Mouse (Mus musculus) embryonic facial prominence, embryonic 15.5 days (tissue): ENCODE measurements at regions not wholly inside any gene's neighbourhood (a gene's known extent, or its start where the extent isn't known, plus 50 kb on each side); places are given as distances from the start of the nearest gene placed in this dataset.

Experiments
- ATAC-seq: fragments of 200-750 bp; cut with Nextera tagmentation; 2 replicates; pipeline ENCODE4 v1.8.0; 2017; ENCODE audit warnings: low read depth, moderate TSS enrichment; ENCODE audit not compliant: insufficient number of reproducible peaks, low FRiP score, low TSS enrichment
- H3K27ac ChIP-seq: fragments of 300-500 bp; sonication (generic); replicated peaks from 2 replicates; pipeline ENCODE4 v1.5.1; 2015; ENCODE audit warnings: mild to moderate bottlenecking, inconsistent platforms
- H3K27me3 ChIP-seq: fragments of 300-500 bp; sonication (generic); 2 replicates; pipeline ENCODE4 v1.6.1; 2015; ENCODE audit warnings: inconsistent platforms
- H3K36me3 ChIP-seq: fragments of 300-500 bp; sonication (generic); 2 replicates; pipeline ENCODE4 v1.6.1; 2015; ENCODE audit warnings: mild to moderate bottlenecking, inconsistent platforms
- H3K4me1 ChIP-seq: fragments of 300-500 bp; sonication (generic); 2 replicates; pipeline ENCODE4 v1.6.1; 2015; ENCODE audit warnings: inconsistent platforms
- H3K4me2 ChIP-seq: fragments of 300-500 bp; sonication (generic); replicated peaks from 2 replicates; pipeline ENCODE4 v1.6.1; 2015; ENCODE audit warnings: mild to moderate bottlenecking, inconsistent platforms
- H3K4me3 ChIP-seq: fragments of 300-500 bp; sonication (generic); replicated peaks from 2 replicates; pipeline ENCODE4 v1.5.1; 2015; ENCODE audit warnings: mild to moderate bottlenecking, inconsistent platforms
- H3K9ac ChIP-seq: fragments of 300-500 bp; sonication (generic); 2 replicates; pipeline ENCODE4 v1.6.1; 2015; ENCODE audit warnings: inconsistent platforms
- H3K9me3 ChIP-seq: fragments of 300-500 bp; sonication (generic); replicated peaks from 2 replicates; pipeline ENCODE4 v1.6.1; 2016; ENCODE audit warnings: inconsistent platforms
- WGBS: fragments of 180-500 bp; shearing (Covaris S2); methylation state at CpG from one replicate; pipeline ENCODE4 v1.1.7; 2015; 5-methylcytosine and 5-hydroxymethylcytosine counted together

DNA sequence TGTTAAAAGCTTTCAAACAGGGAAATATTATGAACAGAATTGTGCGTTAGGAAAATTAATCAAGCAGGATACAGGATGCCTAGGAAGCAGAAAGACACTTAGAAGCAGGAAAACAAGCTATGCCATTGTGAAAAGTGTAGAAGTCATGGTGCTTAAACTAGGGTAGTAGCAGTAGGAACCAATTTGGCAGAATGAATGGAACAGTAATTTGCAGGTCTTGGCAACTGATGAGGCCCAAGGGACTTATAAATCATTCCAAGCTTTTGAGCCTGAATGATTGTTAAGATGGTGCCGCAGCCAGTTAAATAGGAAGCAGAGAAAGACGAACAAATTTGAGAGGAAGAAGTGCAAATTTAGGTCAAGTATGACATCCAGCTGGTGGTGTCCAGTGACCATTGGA, 360.5 kb upstream of the Mef2c start:
- Histone ChIP-seq H3K4me2 (no peak overlapping the region), H3K27ac (no peak overlapping the region), H3K4me1 (no peaks in the 10 kb centered on the region), H3K27me3 (no peaks in the 10 kb centered on the region), H3K36me3 (no peaks in the 10 kb centered on the region), H3K9me3 (no peaks in the 10 kb centered on the region), H3K9ac (no peak overlapping the region), H3K4me3 (no peak overlapping the region)
- ATAC-seq = no peak
- WGBS = 41% methylated on average over 3 of the region's 3 CpGs

DNA sequence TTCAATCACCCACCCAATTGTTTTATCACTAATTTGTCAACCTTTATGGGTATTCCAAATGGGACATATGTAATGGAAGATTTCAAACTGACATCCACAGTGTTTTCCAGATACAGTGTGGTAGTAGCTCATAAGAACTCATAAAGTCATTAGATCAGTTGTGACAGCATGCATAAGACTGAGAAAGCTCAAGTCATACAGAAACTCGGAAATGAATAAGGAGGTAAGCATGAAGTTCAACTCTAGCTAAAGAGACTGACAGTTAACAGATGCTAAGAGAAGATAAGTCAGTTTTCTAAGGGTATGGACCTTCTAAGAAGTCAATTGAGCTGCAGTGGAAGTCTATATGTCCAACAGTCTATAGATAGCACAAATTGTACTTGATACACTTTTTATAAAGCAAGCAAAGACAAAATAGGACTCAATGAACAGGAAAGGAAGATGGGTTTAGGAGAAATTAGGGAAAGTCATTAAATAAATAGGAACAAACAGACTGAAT, 349.2 kb upstream of the Mef2c start:
- H3K9me3 ChIP-seq = no peaks in the 10 kb centered on the region
- H3K27ac ChIP-seq = no peak overlapping the region
- ATAC-seq = no peak
- no peaks in the 10 kb centered on the region for H3K4me1 ChIP-seq
- H3K36me3 ChIP-seq = no peaks in the 10 kb centered on the region
- no peak overlapping the region for H3K9ac ChIP-seq
- no peaks in the 10 kb centered on the region for H3K27me3 ChIP-seq
- WGBS = 65% methylated on average over 1 of the region's 1 CpGs
- H3K4me2 ChIP-seq = no peak overlapping the region
- no peak overlapping the region for H3K4me3 ChIP-seq

DNA sequence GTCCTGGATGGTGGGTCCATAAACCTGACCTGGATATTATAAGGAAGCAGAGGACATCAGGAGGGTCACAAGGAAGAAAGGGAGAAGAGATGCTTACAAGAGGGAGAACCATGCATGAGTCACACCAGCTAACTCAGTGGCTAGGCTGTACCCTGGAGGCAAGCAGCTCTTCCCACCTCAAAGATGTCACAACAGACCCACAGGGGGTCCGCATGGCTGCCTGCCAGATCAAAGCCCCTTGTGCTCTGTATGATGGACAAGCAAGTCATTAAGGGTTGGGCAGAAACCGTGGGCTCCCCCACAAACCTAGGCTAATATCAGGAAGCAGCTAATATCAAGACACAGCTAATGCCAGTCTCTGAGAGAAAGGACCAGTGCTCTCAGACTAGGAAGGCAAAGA, 343.9 kb upstream of the Mef2c start:
- Histone ChIP-seq H3K27me3 (no peaks in the 10 kb centered on the region), H3K4me3 (no peak overlapping the region), H3K36me3 (no peaks in the 10 kb centered on the region), H3K9ac (no peak overlapping the region), H3K27ac (no peak overlapping the region), H3K9me3 (no peaks in the 10 kb centered on the region), H3K4me2 (no peak overlapping the region), H3K4me1 (no peaks in the 10 kb centered on the region)
- WGBS = 52% methylated on average over 2 of the region's 2 CpGs
- no peak for ATAC-seq

DNA sequence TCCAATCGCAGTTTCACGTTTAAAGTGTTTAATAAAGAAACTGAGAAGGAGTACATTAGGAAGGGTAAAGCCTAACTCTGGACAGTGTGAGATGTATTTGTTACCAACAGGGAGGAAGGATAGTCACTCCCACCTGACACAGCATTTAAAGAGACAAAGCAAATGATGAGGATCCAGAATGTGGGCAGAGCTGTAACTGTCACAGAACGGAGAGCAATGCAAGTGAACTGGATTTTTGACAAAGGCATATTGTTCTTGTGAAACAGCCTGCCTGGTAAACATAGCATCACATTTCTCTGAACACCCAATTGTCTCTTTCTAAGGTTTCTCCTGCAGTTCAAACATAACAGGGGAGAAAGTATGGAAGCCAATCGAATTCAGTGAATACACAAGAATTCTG, 341.1 kb upstream of the Mef2c start:
- 79% methylated on average over 4 of the region's 4 CpGs for WGBS
- no peaks in the 10 kb centered on the region for H3K27me3 ChIP-seq
- no peaks in the 10 kb centered on the region for H3K4me1 ChIP-seq
- no peak overlapping the region for H3K9ac ChIP-seq
- H3K4me2 ChIP-seq = no peak overlapping the region
- no peaks in the 10 kb centered on the region for H3K36me3 ChIP-seq
- no peak overlapping the region for H3K4me3 ChIP-seq
- H3K27ac ChIP-seq = no peak overlapping the region
- no peak for ATAC-seq
- H3K9me3 ChIP-seq = no peaks in the 10 kb centered on the region

DNA sequence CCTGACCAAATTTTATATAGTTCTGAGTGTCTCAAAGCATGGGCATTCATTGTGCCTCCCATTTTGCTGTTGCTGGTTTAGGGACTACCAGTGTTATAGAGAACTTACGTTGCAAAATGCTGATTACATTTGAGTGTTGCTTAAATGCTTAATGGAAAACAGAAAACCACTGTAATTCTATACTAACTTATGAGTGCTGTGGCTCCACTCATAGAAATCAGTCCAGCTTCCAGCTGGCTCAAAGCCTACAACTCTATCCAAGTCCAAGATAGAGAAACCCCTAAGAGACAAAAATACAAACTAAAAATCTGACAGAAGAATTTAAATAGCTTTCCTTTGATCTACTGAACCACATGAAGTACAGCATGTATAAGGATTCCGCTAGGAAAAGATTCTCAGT, 328.7 kb upstream of the Mef2c start:
- ATAC-seq = no peak
- H3K4me1 ChIP-seq = no peaks in the 10 kb centered on the region
- WGBS = 37% methylated on average over 2 of the region's 2 CpGs

DNA sequence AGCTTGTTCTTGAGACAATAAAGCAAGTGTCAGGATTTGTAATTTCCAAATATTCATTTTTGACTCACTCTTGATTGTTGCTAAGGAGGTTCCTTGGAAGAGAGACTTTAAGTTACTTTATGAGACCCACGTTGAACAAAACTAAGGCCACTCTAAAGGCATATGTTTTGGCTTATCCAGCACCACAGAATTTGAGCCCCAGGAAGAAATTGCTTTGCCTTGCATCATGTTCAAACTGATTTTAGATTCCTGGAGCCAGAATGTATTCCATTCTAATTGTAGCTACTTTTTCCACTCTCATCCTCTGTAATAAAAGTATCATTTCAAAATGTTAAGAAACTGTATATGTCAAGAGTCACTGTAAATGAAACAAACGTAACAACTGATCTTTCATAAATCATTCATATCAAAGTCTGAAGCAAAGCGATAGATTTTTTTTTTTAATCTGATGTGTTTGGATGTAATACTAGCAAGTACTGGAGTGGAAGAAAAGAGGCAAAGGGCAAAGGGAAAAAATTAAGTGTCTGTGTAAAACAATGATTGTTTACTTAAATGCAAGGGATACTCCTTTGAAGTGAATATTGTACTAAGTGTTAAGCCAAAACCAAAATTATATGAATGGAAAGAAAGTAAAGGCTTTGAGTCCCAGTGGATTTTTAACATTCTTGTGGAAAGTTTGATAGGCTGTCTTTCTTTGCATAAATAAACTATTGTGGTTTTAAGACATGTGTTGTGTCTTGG, 301.7 kb upstream of the Mef2c start:
- H3K4me3 ChIP-seq = no peak overlapping the region
- WGBS = 40% methylated on average over 3 of the region's 3 CpGs
- no peak overlapping the region for H3K27ac ChIP-seq
- H3K9me3 ChIP-seq = no peaks in the 10 kb centered on the region; the same call in 1 of the 2 replicates
- no peaks in the 10 kb centered on the region for H3K4me1 ChIP-seq
- H3K27me3 ChIP-seq = no peaks in the 10 kb centered on the region
- no peak for ATAC-seq
- no peaks in the 10 kb centered on the region for H3K36me3 ChIP-seq
- no peak overlapping the region for H3K9ac ChIP-seq
- no peak overlapping the region for H3K4me2 ChIP-seq

More for the DNA sequence above, 328.7 kb upstream of the Mef2c start:
- H3K27ac ChIP-seq = no peak overlapping the region
- no peaks in the 10 kb centered on the region for H3K36me3 ChIP-seq
- no peaks in the 10 kb centered on the region for H3K27me3 ChIP-seq
- no peak overlapping the region for H3K9ac ChIP-seq
- no peak overlapping the region for H3K4me3 ChIP-seq
- no peak overlapping the region for H3K4me2 ChIP-seq
- H3K9me3 ChIP-seq = no peaks in the 10 kb centered on the region

DNA sequence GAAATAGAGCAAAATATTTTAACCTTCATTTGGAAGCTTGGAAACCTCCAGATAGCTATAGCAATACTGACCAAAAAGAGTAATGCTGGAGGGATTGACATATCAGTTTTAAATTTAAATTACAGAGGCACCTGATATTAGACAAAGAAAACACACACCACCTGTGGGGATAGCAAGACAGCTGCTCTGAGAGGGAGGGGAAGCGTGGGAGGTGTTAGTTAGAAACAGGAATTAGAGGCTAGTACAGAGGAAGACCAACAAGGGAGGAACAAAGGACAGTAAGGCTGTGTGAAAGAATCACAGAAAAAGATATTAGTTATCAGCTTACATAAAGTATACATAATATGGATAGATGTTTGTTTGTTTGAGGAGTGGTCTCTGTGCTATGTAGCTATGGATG, 297.2 kb upstream of the Mef2c start:
- no peaks in the 10 kb centered on the region for H3K36me3 ChIP-seq
- no peak for ATAC-seq
- no peaks in the 10 kb centered on the region for H3K27me3 ChIP-seq
- H3K4me2 ChIP-seq = no peak overlapping the region
- H3K4me3 ChIP-seq = no peak overlapping the region
- no peaks in the 10 kb centered on the region; the same call in 1 of the 2 replicates for H3K9me3 ChIP-seq
- H3K4me1 ChIP-seq = no peaks in the 10 kb centered on the region
- WGBS = 83% methylated on average over 1 of the region's 1 CpGs
- H3K9ac ChIP-seq = no peak overlapping the region
- no peak overlapping the region for H3K27ac ChIP-seq

DNA sequence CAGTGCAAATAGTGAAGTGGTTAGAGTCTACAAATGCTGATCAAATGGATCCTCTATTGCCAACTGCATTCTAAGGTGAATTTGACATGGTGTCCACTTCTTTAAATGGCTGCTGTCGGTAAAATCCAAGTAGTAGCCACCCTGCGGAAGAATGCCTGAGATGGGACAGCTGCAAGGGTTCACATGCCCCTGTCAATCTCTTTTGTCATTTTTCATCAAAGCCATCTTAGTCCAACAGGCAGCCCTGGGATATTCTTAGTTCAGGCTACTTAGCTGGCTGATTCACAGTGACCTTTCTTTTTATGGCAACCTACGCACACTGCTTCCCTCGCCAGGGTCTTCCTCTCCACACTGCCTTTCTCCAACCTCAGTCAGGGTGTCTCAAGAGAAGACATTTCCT, 296.3 kb upstream of the Mef2c start:
- 80% methylated on average over 4 of the region's 4 CpGs for WGBS
- no peaks in the 10 kb centered on the region for H3K27me3 ChIP-seq
- H3K36me3 ChIP-seq = no peaks in the 10 kb centered on the region
- H3K9ac ChIP-seq = no peak overlapping the region
- H3K4me1 ChIP-seq = no peaks in the 10 kb centered on the region
- ATAC-seq = no peak
- H3K4me3 ChIP-seq = no peak overlapping the region
- H3K27ac ChIP-seq = no peak overlapping the region
- H3K9me3 ChIP-seq = no peaks in the 10 kb centered on the region; the same call in 1 of the 2 replicates
- no peak overlapping the region for H3K4me2 ChIP-seq

DNA sequence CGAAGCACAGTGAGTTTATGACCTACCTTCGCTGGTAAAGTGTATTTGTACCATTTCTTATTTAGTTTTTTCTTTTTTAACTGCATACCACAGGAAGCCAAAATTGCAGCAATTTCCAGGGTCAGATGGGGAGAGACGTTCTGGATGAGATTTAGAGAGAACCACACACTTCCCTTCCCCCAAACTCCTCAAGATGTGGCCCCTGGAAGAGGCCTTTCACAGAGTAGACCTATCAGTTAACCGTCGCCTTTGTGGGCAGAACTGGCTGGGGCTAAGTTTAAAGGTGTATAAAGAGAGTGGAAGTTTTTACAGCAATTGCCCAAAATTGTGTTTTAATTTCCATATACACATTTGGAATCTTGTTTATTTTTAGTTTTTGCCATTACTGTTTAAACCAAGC, 295.7 kb upstream of the Mef2c start:
- Histone ChIP-seq H3K27me3 (no peaks in the 10 kb centered on the region), H3K9me3 (no peaks in the 10 kb centered on the region; the same call in 1 of the 2 replicates), H3K36me3 (no peaks in the 10 kb centered on the region), H3K9ac (no peak overlapping the region), H3K4me2 (no peak overlapping the region), H3K4me3 (no peak overlapping the region), H3K4me1 (no peaks in the 10 kb centered on the region), H3K27ac (no peak overlapping the region)
- WGBS = 64% methylated on average over 5 of the region's 5 CpGs
- no peak for ATAC-seq

DNA sequence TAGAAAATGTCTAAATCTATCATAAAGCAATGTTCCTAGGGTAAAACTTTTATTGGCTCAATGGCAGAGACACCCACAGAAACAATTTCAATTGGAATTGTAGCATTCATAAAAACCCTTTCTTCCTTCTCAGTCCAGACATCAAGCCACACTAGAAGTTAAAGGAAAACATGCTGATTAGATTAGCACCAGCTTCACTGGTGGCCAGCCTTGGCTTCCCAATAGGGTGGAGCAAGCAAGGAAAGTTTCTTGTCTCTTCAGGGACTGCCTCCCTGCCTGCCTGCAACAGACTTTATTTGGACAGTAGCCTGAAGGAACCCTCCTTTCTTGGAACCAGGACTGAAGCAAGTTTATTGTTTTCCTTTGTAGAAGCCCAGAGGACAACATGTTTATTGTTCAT, 289.0 kb upstream of the Mef2c start:
- Histone ChIP-seq H3K4me2 (no peak overlapping the region), H3K27ac (no peak overlapping the region), H3K27me3 (no peaks in the 10 kb centered on the region), H3K4me1 (no peaks in the 10 kb centered on the region), H3K9me3 (no peaks in the 10 kb centered on the region), H3K36me3 (no peaks in the 10 kb centered on the region), H3K9ac (no peak overlapping the region), H3K4me3 (no peak overlapping the region)
- no peak for ATAC-seq

DNA sequence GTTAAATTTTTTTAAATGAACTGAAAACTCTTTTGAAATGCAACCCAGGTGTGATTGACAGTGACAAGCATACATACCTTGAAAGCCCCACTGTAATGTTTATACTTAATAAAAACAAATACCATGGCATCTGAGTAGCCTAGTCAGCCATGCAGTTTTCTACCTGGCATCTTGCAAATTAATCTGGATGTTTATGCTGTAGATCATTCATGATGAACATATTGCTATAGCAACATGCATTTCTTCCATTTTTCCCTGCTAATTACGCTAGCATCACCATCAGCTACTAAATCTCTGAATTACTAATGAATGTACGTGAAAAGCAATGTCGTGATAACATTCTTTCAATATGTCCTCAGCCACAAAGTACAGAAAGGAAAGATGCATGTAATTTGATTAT, 287.4 kb upstream of the Mef2c start:
- no peak for ATAC-seq
- H3K27ac ChIP-seq = no peak overlapping the region
- no peaks in the 10 kb centered on the region for H3K36me3 ChIP-seq
- 88% methylated on average over 3 of the region's 3 CpGs for WGBS
- no peaks in the 10 kb centered on the region for H3K9me3 ChIP-seq
- H3K27me3 ChIP-seq = no peaks in the 10 kb centered on the region
- H3K4me2 ChIP-seq = no peak overlapping the region
- no peaks in the 10 kb centered on the region for H3K4me1 ChIP-seq
- H3K9ac ChIP-seq = no peak overlapping the region
- H3K4me3 ChIP-seq = no peak overlapping the region

DNA sequence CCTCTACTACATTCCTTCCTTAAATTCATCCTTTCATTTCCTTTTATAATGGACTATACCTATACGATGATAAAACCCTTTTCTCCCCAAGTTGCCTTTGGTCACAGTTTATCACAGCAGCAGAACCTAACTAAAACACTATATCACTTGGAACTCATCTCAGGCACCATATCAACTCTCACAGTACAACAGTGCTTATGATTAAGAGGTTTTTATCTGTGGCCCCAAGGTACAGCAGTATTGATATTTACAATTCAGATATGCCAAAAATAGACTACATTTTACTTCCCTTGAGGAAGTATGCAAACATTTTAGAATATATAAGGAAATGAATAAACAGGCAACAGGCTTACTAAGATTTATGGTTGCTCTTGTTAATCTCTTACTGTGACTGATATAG, 251.4 kb upstream of the Mef2c start:
- H3K9ac ChIP-seq = no peak overlapping the region

More for the DNA sequence above, 251.4 kb upstream of the Mef2c start:
- no peak for ATAC-seq
- Histone ChIP-seq H3K4me3 (no peak overlapping the region), H3K9me3 (no peaks in the 10 kb centered on the region), H3K4me2 (no peak overlapping the region), H3K36me3 (no peaks in the 10 kb centered on the region), H3K27me3 (no peaks in the 10 kb centered on the region), H3K4me1 (no peaks in the 10 kb centered on the region), H3K27ac (no peak overlapping the region)
- WGBS = 87% methylated on average over 1 of the region's 1 CpGs
